Comparison of ENCODE assay signal across 28 mouse cellular contexts in genomic region chr11:119821514-119821913, GRCm38 (mm10).
DNase-seq lines count a peak whose midpoint lies in the region; ATAC-seq lines count a peak whose summit lies in the region.
"Had no signal": no experiment of that assay in that cellular context is flagged by ENCODE, and none has a peak within 500 bp of the region (broad histone marks: within the 10 kb centered on the region; RNA-seq: fewer than 3 reads in every experiment).

No protein-coding gene starts in this region.

- peaks cover 39% of the 10 kb centered on the region for H3K36me3 ChIP-seq in kidney, embryonic 14.5 days (ENCODE audit: control insufficient read depth, insufficient read depth, low read length)
- peaks cover 53% of the 10 kb centered on the region for H3K36me3 ChIP-seq in heart, embryonic 10.5 days

- H3K4me3 ChIP-seq in kidney, embryonic 14.5 days (ENCODE audit: low read length): no peak overlapping the region
- H3K4me3 ChIP-seq in heart, embryonic 10.5 days: no peak overlapping the region
- H3K4me3 ChIP-seq: erythroblast, embryonic 14.5 days; heart, adult 2 months; heart, embryonic 13.5 days; layer of hippocampus, adult 2 months; liver, embryonic 12.5 days had no signal

- no peak overlapping the region for H3K27ac ChIP-seq in kidney, embryonic 14.5 days (ENCODE audit: low read depth, low read length)
- no peak overlapping the region for H3K27ac ChIP-seq in heart, embryonic 10.5 days
- H3K27ac ChIP-seq: heart, adult 2 months; heart, embryonic 13.5 days; hindbrain, embryonic 14.5 days; layer of hippocampus, adult 2 months; liver, embryonic 12.5 days; stomach, postnatal 0 days had no signal

- H3K27me3 ChIP-seq in kidney, embryonic 14.5 days (ENCODE audit: control insufficient read depth, insufficient read depth, low read length): no peaks in the 10 kb centered on the region
- no peaks in the 10 kb centered on the region for H3K27me3 ChIP-seq in heart, embryonic 10.5 days (ENCODE audit: insufficient read depth, poor library complexity, severe bottlenecking)
- H3K27me3 ChIP-seq: heart, embryonic 13.5 days; liver, embryonic 12.5 days had no signal

- WGBS in kidney, embryonic 14.5 days: 92% methylated on average over 9 of the region's 9 CpGs
- 85% methylated on average over 9 of the region's 9 CpGs for WGBS in heart, embryonic 10.5 days

- no peak for ATAC-seq in cerebellum, adult (ENCODE audit: insufficient number of reproducible peaks, low FRiP score, low TSS enrichment)
- ATAC-seq in kidney, embryonic 14.5 days (ENCODE audit: low FRiP score, low TSS enrichment): no peak
- ATAC-seq: CD4-positive, CD25-positive, alpha-beta regulatory T cell, adult 4 months; forebrain, embryonic 16.5 days; intestine, postnatal 0 days; liver, embryonic 12.5 days; liver, postnatal 0 days; midbrain, embryonic 16.5 days had no signal

- peak; percentile 31 to 46 for DNase-seq in cerebellum, postnatal 36 days
- peak; percentile 27 for DNase-seq in kidney, adult 18-20 months
- peak; percentile 27 for DNase-seq in kidney, postnatal 14 days
- no peak for DNase-seq in heart, embryonic 10.5 days (ENCODE audit: low spot score)
- no peak for DNase-seq in left cerebral cortex, adult 9 months (ENCODE audit: low spot score in 2 of 2)
- DNase-seq: adrenal gland, postnatal 14 days; heart, adult 2 months; heart, postnatal 10 days; left cerebral cortex, postnatal 4 days; liver, postnatal 0 days; lung, postnatal 36 days; right cerebral cortex, postnatal 25 days; spleen, adult 18-20 months; thymus, adult 18-20 months; thymus, postnatal 25 days had no signal

- H3K4me2 ChIP-seq in kidney, embryonic 14.5 days (replicated peaks; ENCODE audit: low read depth, low read length): no peak overlapping the region
- H3K4me2 ChIP-seq: heart, embryonic 13.5 days; hindbrain, embryonic 14.5 days; liver, embryonic 12.5 days; midbrain, embryonic 11.5 days had no signal

- no peaks in the 10 kb centered on the region for H3K9me3 ChIP-seq in kidney, embryonic 14.5 days (ENCODE audit: control insufficient read depth, low read length)
- no peaks in the 10 kb centered on the region for H3K9me3 ChIP-seq in heart, embryonic 10.5 days
- H3K9me3 ChIP-seq: heart, embryonic 13.5 days; liver, embryonic 12.5 days had no signal

- no peaks in the 10 kb centered on the region for H3K4me1 ChIP-seq in kidney, embryonic 14.5 days (ENCODE audit: control insufficient read depth, insufficient read depth, low read length)
- H3K4me1 ChIP-seq in heart, embryonic 10.5 days: peaks cover 23% of the 10 kb centered on the region

- no peak overlapping the region for H3K9ac ChIP-seq in kidney, embryonic 14.5 days (ENCODE audit: low read depth, low read length)
- H3K9ac ChIP-seq: heart, embryonic 13.5 days; hindbrain, embryonic 14.5 days; liver, embryonic 12.5 days; liver, postnatal 0 days had no signal

Comparison
In these comparisons a context has a peak if more than half of its experiments do, and no peak if none do; other contexts are left out.
1. DNase-seq: peak in cerebellum, postnatal 36 days (2 of 2), kidney, adult 18-20 months (single experiment) and kidney, postnatal 14 days (single experiment); none in heart, embryonic 10.5 days (single experiment) and left cerebral cortex, adult 9 months (0 of 2).